Mouse (Mus musculus) liver, embryonic 14.5 days (tissue): Measurements from ENCODE around the gene Gse1.

ENCODE experiments used
- CTCF ChIP-seq: IDR thresholded peaks from 2 replicates; pipeline ENCODE4 v1.5.1; 2016; ENCODE audit warnings: antibody characterized with exemption, low read depth, control low read depth
- EP300 ChIP-seq: IDR thresholded peaks from 2 replicates; pipeline ENCODE4 v1.6.1; 2016; ENCODE audit warnings: antibody characterized with exemption, low read depth

GRCm38 (mm10) chr8:120334878-120335261 is 106.6 kb downstream of the Gse1 start:
- TF ChIP-seq CTCF (no peak), EP300 (no peak)
